Mouse (Mus musculus) urinary bladder, postnatal 10 days (tissue): ENCODE results near the gene Timp3.

ENCODE experiments used
- DNase-seq: peaks from one replicate; pipeline ENCODE4 v3.0.0; 2022; ENCODE audit warnings: low spot score

Timp3 gene

GRCm38 (mm10) chr10:86387821-86388440, 87.8 kb downstream of the Timp3 start:
- DNase-seq, result no peak

- DNase-seq, result no peak
Measured at GRCm38 (mm10) chr10:86388803-86389202, 88.6 kb downstream of the Timp3 start.

DNA sequence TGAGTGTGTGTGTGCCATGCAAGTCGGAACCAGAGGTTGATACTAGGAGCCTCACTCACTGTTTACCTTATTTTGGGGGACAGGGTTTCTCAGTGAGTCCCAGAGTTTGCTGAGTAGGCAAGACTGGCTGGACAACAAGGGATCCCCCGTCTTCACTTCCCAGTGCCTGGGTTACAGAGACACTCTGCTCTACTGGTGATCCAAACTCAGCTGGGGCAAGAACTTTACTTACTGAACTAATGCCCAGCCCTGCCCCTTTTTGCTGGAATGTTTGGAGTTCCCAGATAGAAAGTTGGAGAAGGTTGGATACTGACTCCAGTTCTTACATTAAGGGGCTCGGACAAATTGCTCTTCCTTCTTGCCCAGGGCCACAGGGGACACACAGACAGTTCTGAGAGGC, 89.2 kb downstream of the Timp3 start:
- no peak for DNase-seq

DNA sequence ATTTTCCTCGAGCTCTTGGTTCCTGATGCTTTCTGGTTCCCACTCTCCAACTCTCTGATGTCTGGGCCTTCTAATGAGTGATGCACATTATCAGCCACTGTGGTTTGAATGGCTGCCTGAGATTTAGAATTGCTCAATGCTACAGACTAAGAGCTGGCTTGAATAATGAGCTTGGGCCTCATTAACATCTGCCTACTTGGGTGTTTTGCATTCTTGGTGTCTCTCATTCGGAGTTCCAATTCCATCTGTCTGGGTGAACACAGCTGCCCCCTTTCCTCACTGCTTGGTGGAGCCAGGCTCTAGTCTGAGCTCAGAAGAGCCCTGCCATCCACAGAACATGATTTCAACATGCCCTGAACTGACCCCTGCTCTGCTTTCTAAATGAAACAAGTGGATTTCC, 89.7 kb downstream of the Timp3 start:
- DNase-seq, result no peak

DNA sequence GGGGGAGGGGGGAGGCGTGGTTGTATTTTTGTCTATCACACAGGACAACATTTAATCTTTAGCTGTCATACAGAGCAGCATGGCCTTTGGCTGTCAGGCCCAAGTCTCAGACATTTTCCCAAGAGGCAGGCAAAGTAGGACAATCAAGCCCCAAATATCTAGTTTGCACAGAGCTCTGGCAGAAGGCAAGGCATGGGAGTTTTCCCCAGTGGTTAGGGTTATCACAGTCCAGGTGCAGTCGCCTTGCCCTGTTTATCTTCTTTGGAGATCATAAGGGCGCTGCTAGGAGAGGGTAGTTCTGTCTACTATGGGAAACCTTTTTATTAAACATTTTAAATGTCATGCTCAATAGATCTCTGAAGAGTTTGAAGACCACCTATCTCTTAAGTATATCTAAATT, 92.2 kb downstream of the Timp3 start:
- no peak for DNase-seq

DNA sequence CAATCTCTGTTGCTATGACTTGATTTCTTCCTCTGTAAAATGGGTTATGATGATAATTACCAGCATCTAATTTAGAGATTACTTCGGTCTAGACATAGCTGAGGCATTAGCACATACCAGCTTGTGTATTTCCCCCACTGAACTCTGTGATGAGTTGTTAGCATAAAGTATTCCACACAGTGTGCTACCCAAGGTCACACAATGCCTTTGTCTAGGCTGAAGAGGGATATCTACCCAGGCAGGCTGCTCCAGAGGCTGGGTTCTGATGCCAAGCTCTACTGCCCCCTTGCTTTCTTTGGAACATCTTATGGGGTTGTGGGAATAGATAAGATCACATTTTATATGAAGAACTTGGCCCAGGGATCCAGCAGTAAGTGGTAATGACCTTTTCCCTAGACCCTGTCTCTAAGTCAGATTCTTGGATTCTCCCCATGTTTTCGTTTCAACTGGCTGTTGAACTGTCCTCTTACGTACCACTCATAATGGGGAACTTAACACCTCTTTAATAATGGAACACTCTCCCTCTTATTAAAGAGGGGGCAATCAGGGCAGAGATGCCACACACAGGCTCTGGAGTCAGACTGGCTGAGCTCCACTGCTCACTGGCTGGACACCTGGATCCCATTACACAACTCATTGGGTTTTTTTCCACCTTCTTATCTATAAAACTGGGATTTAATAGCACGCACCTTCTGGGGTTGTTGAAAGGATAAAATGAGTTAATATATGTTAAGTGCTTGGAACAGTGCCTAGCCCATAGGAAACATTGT, 97.6 kb downstream of the Timp3 start:
- no peak for DNase-seq

DNA sequence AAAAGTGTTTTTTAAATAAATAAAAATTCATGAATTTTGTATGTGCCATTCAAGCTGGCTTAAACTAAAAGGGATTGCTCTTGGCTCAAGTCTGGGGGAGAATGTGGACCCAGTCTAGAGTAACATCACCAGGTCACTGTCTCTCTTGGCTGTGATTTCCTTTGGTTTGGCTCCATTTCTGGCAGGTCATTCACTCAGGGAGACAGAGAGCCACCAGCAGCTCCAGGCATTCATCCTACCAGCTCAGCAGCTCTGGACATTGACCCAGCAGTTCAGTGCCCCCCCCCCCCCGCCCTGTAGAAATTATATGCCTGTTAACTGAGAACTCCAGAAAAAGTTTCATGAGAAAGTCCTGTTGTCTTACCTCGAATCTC, 98.2 kb downstream of the Timp3 start:
- DNase-seq, result no peak
